Mouse (Mus musculus): ENCODE results near the gene Efna5.

DNA sequence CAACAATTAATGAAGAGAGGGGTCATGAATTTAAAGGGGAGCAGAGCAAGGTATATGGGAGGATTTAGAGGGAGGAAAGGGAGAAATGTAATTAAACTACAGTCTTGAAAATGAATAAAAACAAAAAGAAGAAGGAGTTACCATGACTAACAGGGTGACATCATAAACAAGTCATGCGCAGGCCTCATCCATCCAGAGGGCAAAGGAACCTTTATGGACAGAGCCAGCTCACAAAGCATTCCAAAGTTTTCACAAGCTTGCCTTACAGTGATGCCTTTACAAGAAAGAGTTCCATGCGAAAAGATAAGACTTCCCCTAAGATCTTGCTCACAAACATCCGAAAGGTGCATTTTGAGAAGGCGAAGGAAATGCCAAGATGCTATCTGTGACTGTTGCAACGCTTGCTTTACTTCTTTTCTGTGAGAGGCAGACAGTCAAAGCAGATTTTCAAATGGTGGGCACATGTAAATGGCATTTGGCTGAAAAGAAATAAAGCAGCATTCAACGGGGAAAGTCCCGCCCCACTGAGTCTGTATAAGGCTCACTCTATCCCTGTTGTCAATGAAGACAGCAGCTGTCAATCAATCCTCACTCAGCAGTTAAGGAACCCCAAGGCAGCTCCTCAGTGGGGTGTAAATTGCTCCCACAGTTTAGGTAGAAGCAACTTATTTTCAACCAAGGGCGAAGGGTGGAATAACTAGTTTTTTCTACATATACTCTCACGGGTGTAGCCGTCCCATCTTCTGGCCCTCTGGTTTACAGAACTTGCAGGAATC is 152.8 kb downstream of the Efna5 start:
- no peak for TF ChIP-seq E2F4 (IDR thresholded peaks at IDR 0.05; ENCODE audit: insufficient replicate concordance, low read depth, low read length)
- no peak for TF ChIP-seq MYC (IDR thresholded peaks at IDR 0.05; ENCODE audit: low read depth, low read length)
- TF ChIP-seq POLR2A (IDR thresholded peaks at IDR 0.05; ENCODE audit: low read depth, low read length) = no peak
- TF ChIP-seq RCOR1 (conservative IDR thresholded peaks at IDR 0.05; ENCODE audit: low read depth, low read length) = no peak
- TF ChIP-seq ZC3H11A (IDR thresholded peaks at IDR 0.05; ENCODE audit: low read depth, low read length) = no peak

All from CH12.LX (cell line).